8 mouse cellular contexts compared by ENCODE assay signal in the genomic region with DNA sequence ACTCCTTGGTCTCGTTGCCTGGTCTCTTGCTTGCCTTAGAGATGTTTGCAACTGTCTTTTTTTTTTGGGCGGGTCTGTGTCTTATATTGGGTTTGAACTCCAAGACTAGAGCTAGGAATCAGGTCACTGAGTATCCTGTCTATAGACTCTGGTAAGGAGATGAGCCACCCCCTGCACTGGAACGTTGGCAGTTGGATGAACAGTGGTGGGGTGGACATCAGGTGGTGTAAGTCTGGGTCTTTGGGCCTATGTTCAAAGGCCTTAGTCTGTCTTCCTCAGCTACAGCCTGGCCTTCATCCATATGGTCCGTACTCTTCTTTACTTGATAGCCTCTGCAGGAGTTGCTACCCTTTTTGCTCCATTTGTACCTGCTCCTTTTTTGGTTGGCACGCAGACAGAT. TPM values are rescaled to one million over a fixed set of nuclear protein-coding genes. Genes with fewer than 3 reads are reported as not detected.
DNase-seq lines count a peak whose midpoint lies in the region; ATAC-seq and TF ChIP-seq lines count a peak whose summit lies in the region.

No protein-coding gene starts in this region.

- TF ChIP-seq POLR2A in lung, adult 2 months (IDR thresholded peaks at IDR 0.05; ENCODE audit: borderline replicate concordance, extremely low read depth, low read depth, low read length): no peak
- TF ChIP-seq POLR2A in embryonic fibroblast, embryonic 13.5 days (IDR thresholded peaks at IDR 0.05; ENCODE audit: low read depth, low read length): no peak

- no peak overlapping the region for H3K27ac ChIP-seq in embryonic fibroblast, embryonic 13.5 days (ENCODE audit: insufficient read depth, low read length)
- H3K27ac ChIP-seq in limb, embryonic 10.5 days: no peak overlapping the region
- H3K27ac ChIP-seq in neural tube, embryonic 14.5 days (ENCODE audit: low read depth, low read length): no peak overlapping the region

- no peak for DNase-seq in lung, adult 2 months
- DNase-seq in lung, postnatal 25 days (ENCODE audit: low spot score): no peak
- DNase-seq in limb, embryonic 10.5 days (ENCODE audit: low spot score): no peak
- DNase-seq in spleen, postnatal 14 days (ENCODE audit: low spot score in 2 of 2): no peak
- no peak for DNase-seq in c-Kit-positive CD71-positive TER-119-positive erythroid progenitor cells, embryonic 14.5 days (ENCODE audit: low spot score)
- DNase-seq in thymus, postnatal 4 days: no peak

- H3K9me3 ChIP-seq in limb, embryonic 10.5 days (replicated peaks): no peaks in the 10 kb centered on the region
- H3K9me3 ChIP-seq in neural tube, embryonic 14.5 days (ENCODE audit: control insufficient read depth, low read length): no peaks in the 10 kb centered on the region

- H3K27me3 ChIP-seq in limb, embryonic 10.5 days (ENCODE audit: low read depth, poor library complexity, severe bottlenecking): no peaks in the 10 kb centered on the region
- no peaks in the 10 kb centered on the region for H3K27me3 ChIP-seq in neural tube, embryonic 14.5 days (ENCODE audit: control insufficient read depth, insufficient read depth, low read length)

- peaks cover 14% of the 10 kb centered on the region for H3K4me1 ChIP-seq in lung, adult 2 months (ENCODE audit: control insufficient read depth, insufficient read depth, low read length)
- peaks cover 2% of the 10 kb centered on the region; the same call in 1 of the 2 replicates for H3K4me1 ChIP-seq in embryonic fibroblast, embryonic 13.5 days (ENCODE audit: control insufficient read depth, insufficient read depth, low read length)
- H3K4me1 ChIP-seq in limb, embryonic 10.5 days: peaks cover 9% of the 10 kb centered on the region
- peaks cover 10% of the 10 kb centered on the region for H3K4me1 ChIP-seq in neural tube, embryonic 14.5 days (ENCODE audit: control insufficient read depth, insufficient read depth, low read length)

- H3K4me3 ChIP-seq in lung, adult 2 months (replicated peaks; ENCODE audit: extremely low read depth, low read depth, low read length): peak overlapping the region; percentile 14
- H3K4me3 ChIP-seq in embryonic fibroblast, embryonic 13.5 days (ENCODE audit: insufficient read depth, low read length): peak overlapping the region; percentile 86
- peak overlapping the region; percentile 73 for H3K4me3 ChIP-seq in limb, embryonic 10.5 days
- peak overlapping the region; percentile 69 for H3K4me3 ChIP-seq in neural tube, embryonic 14.5 days (ENCODE audit: low read depth, low read length)

- WGBS in lung, adult 2 months: 69% methylated on average over 5 of the region's 5 CpGs
- WGBS in limb, embryonic 10.5 days: 92% methylated on average over 5 of the region's 5 CpGs
- 94% methylated on average over 5 of the region's 5 CpGs for WGBS in neural tube, embryonic 14.5 days

- peaks cover 50% of the 10 kb centered on the region for H3K36me3 ChIP-seq in limb, embryonic 10.5 days
- H3K36me3 ChIP-seq in neural tube, embryonic 14.5 days (ENCODE audit: control insufficient read depth, insufficient read depth, low read length): peaks cover 10% of the 10 kb centered on the region

- TF ChIP-seq CTCF in lung, adult 2 months (IDR thresholded peaks at IDR 0.05; ENCODE audit: insufficient read depth, low read length): no peak
- no peak for TF ChIP-seq CTCF in embryonic fibroblast, embryonic 13.5 days (IDR thresholded peaks at IDR 0.05; ENCODE audit: borderline replicate concordance, insufficient read depth, low read length)

- ATAC-seq in neural tube, embryonic 14.5 days (ENCODE audit: low read depth): no peak

- H3K9ac ChIP-seq in neural tube, embryonic 14.5 days (replicated peaks; ENCODE audit: low read depth, low read length): peak overlapping the region; percentile 72

- peak overlapping the region; percentile 68 for H3K4me2 ChIP-seq in neural tube, embryonic 14.5 days (ENCODE audit: low read depth, low read length)

RNA-seq across cellular contexts. Expression of gene Klhdc8b, which starts 0.3 kb away (rescaled TPM):
- polyA plus RNA-seq in lung, adult 2 months (2012; rRNA removed): 108 and 109 TPM in 2 replicates
- 6.5 and 8.3 TPM in 2 replicates for polyA plus RNA-seq in embryonic fibroblast, embryonic 13.5 days (2011; ENCODE audit: insufficient read length, low read depth, missing spikeins)
- polyA plus RNA-seq in limb, embryonic 10.5 days (2016; fragmentation: Nextera tagmentation; extraction: Ambion mirVana): 10.9 and 17.8 TPM in 2 replicates
- polyA plus RNA-seq in neural tube, embryonic 14.5 days (2014; fragmentation: Nextera tagmentation; extraction: Ambion mirVana): 49.8 and 63.3 TPM in 2 replicates

RNA-seq across cellular contexts. Expression of gene Ccdc71, which starts 1.3 kb away (rescaled TPM):
- polyA plus RNA-seq in lung, adult 2 months (2012; rRNA removed): 26.8 and 27.2 TPM in 2 replicates
- polyA plus RNA-seq in embryonic fibroblast, embryonic 13.5 days (2011; ENCODE audit: insufficient read length, low read depth, missing spikeins): 18.3 and 19.8 TPM in 2 replicates
- polyA plus RNA-seq in limb, embryonic 10.5 days (2016; fragmentation: Nextera tagmentation; extraction: Ambion mirVana): 62.8 and 65.8 TPM in 2 replicates
- polyA plus RNA-seq in neural tube, embryonic 14.5 days (2014; fragmentation: Nextera tagmentation; extraction: Ambion mirVana): 50.4 and 55.1 TPM in 2 replicates

RNA-seq across cellular contexts. Expression of gene Lamb2, which starts 17.9 kb away (rescaled TPM):
- 189 and 231 TPM in 2 replicates for polyA plus RNA-seq in lung, adult 2 months (2012; rRNA removed)
- polyA plus RNA-seq in embryonic fibroblast, embryonic 13.5 days (2011; ENCODE audit: insufficient read length, low read depth, missing spikeins): 118 and 152 TPM in 2 replicates
- 19.7 and 31.6 TPM in 2 replicates for polyA plus RNA-seq in limb, embryonic 10.5 days (2016; fragmentation: Nextera tagmentation; extraction: Ambion mirVana)
- 8.3 and 15.3 TPM in 2 replicates for polyA plus RNA-seq in neural tube, embryonic 14.5 days (2014; fragmentation: Nextera tagmentation; extraction: Ambion mirVana)

RNA-seq across cellular contexts. Expression of gene BC048562, which starts 25.4 kb away (rescaled TPM):
- not detected in 2 replicates for polyA plus RNA-seq in lung, adult 2 months (2012; rRNA removed)
- not detected in 2 replicates for polyA plus RNA-seq in embryonic fibroblast, embryonic 13.5 days (2011; ENCODE audit: insufficient read length, low read depth, missing spikeins)
- not detected in 2 replicates for polyA plus RNA-seq in limb, embryonic 10.5 days (2016; fragmentation: Nextera tagmentation; extraction: Ambion mirVana)
- not detected in 2 replicates for polyA plus RNA-seq in neural tube, embryonic 14.5 days (2014; fragmentation: Nextera tagmentation; extraction: Ambion mirVana)

RNA-seq across cellular contexts. Expression of gene Usp19, which starts 28.7 kb away (rescaled TPM):
- polyA plus RNA-seq in lung, adult 2 months (2012; rRNA removed): 134 and 161 TPM in 2 replicates
- 77.0 and 80.7 TPM in 2 replicates for polyA plus RNA-seq in embryonic fibroblast, embryonic 13.5 days (2011; ENCODE audit: insufficient read length, low read depth, missing spikeins)
- 87.2 and 107 TPM in 2 replicates for polyA plus RNA-seq in limb, embryonic 10.5 days (2016; fragmentation: Nextera tagmentation; extraction: Ambion mirVana)
- polyA plus RNA-seq in neural tube, embryonic 14.5 days (2014; fragmentation: Nextera tagmentation; extraction: Ambion mirVana): 66.1 and 73.0 TPM in 2 replicates

Comparison
In these comparisons a context has a peak if more than half of its experiments do, and no peak if none do; other contexts are left out.
1. H3K4me3 ChIP-seq: peak in every context shown above with its lines; median percentile 86 in embryonic fibroblast, embryonic 13.5 days; 73 in limb, embryonic 10.5 days; 69 in neural tube, embryonic 14.5 days; 14 in lung, adult 2 months.